Mouse (Mus musculus) CD4-positive, CD25-positive, alpha-beta regulatory T cell, adult 4 months (primary cell): ENCODE results near the gene Gtf3a. TPM values are rescaled to one million over a fixed set of nuclear protein-coding genes. Genes with fewer than 3 reads are reported as not detected.

Source experiments
- ATAC-seq: one replicate; pipeline ENCODE4 v1.8.0; 2017
- polyA plus RNA-seq, 2 experiments: library from polyadenylated mRNA; unstranded; fragments of 100-300 nt; shearing (Covaris generic); gene quantifications; one replicate each; pipeline ENCODE4 v1.2.1; 2017

Gtf3a gene
- polyA plus RNA-seq, 2 experiments from 2014 or later, result 26.2 to 30.5 TPM

DNA sequence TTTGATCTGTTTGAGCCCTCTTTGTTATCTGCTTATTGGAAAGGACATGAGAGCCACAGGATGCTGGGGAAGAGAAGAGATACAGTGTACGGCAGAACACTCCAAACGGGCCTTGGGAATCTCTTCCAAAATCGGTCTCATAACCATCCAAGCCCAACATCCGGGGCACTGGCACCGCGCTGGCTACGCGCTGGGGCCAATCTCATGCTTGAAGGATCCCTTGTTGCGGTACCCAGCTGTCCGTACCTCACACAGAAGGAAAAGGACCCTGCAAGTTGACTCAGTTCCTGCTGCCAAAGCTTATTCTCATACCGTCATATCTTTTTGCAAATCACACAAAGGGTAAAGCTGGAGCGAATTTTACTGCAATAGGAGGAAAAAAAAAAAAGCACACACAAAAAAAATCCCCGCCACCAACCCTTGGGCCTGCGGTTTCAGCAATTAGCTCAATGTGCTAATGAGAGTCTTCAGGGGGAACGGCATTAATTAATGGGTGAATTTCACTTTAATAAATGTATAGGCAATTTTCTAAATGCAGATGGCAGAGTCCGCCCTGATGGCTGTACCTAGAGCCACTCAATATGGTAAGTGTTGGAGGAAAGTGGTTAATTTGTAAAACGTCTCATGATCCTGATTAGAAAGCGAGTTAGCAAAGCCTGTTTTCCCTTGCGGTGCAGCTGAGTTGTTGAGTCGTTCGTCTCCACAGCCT lies 37.4 kb downstream of the Gtf3a start:
- ATAC-seq, result no peak

DNA sequence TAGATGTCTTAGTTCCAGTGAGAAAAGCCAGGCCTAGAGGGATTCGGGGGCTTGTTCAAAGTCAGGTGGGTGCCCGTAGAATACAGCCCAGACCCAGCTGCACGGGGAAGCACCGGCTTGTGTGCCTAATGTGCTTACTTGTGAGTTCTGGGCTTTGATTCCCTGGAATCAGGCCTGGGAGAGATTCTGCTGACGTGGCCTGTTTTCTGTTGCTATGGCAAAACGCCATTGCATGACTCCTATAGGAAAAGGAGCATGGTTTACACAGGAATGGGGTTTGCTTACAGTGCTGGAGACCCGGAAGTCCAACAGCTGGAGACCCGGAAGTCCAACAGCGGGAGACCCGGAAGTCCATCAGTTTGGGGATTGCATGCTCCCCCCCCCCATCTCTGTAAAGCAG lies 39.1 kb downstream of the Gtf3a start:
- no peak for ATAC-seq

DNA sequence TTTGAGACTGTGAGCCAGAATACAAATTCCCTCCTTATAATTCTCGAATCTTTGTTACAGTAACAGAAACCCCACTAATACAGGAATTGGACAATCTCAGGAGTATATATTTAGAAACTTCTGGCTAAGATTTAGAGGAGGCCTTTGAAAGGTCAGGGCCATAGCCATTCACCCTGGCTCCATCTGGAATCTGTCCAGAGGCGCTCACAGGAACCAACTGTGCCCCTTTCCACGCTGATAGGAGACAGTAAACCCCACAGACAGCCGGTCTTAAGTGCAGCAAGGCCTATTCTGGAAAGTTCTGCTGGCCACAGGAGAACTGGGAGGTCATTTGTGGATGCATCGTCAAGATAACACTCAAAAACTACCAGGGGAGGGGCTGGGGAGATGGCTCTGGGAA lies 40.6 kb downstream of the Gtf3a start:
- ATAC-seq, result no peak

DNA sequence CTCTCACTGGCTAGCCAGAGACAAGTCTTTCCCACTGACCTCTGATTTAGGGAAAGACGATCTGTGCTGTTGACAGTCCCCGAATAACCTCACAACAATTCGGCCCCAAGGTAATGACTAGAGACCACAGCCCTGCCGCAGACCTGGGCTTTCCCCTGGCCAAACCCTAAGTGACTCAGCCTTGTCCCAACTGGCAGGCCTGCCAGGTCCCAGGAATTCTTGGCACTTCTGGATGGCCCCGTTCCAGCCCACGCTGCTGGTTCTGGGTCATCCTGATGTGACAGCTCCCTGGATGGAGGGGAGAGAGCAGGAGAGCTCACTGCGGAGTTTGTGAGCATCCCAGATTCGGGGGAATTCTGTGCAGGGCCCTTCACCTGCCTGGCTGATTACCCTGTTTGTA lies 45.1 kb downstream of the Gtf3a start:
- ATAC-seq, result no peak

DNA sequence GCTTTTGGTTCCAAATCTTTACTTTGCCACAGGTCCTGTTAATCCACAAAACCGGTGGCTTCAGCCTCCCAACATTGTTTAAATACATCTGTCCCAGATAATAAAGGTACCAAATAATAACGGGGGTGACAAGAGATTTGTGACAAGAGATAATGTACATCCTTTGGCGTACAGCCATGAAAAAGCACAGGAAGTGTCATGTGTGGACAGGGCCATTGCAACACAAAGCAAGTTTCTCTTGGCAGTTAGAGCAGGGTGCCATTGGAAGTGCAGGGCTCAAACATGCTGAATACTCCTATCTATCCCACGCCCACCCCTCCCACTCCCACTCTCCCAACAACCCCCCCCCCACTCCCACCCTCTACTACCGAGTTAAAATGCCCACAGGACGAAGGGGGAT lies 46.5 kb downstream of the Gtf3a start:
- ATAC-seq, result no peak

DNA sequence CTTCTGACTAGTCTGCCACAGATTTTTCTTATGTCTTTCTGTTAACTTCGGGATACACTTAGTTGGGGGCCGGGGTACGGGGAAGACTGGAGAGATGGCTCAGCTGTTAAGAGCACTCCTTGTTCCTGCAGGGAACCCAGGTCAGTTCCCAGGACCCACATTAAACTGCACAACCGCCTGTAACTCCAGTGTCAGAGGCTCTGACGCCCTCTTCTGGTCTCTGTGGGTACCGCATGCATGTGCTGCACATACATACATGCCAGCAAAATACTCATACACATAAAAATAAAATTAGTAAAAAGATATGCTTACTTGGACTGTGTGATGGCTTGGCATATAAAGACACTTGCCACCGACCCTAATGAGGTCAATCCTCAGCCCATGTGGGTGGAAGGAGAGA lies 48.4 kb downstream of the Gtf3a start:
- ATAC-seq, result no peak

DNA sequence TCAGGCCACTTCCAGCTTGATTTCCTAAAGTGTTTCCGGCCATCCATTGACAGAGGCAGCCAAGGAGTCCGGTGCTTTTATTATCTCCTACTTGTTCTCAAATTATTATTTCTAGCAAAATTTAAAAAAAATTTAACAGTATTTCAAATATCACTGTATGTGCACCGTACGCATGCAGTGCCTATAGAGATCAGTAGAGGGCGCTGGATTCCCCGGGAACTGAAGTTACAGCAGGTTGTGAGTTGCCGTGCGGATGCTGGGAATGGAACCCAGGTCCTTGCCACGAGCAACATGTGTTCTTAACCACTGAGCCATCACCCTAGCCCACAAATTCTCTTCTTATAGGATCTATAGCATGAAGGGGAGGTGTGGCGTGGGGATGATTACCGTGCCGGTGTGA lies 50.3 kb downstream of the Gtf3a start:
- ATAC-seq, result no peak

DNA sequence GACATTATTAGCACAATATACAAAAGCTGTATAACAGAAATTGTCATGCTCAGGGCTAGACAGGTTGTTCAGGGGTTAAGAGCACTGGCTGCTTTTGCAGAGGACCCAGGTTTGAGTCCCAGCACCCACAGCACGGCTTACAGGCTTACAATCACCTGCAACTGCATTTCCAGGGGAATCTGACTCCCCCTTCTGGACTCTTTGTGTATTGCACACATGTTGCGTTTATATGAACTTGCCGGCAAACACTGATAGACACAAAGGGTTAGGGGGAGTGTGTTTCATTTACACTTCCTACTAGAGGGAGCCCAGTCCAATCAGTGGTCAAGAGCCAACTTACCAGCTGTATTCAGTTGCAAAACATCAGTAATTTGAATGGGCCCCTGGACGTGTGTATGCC lies 52.9 kb downstream of the Gtf3a start:
- no peak for ATAC-seq

DNA sequence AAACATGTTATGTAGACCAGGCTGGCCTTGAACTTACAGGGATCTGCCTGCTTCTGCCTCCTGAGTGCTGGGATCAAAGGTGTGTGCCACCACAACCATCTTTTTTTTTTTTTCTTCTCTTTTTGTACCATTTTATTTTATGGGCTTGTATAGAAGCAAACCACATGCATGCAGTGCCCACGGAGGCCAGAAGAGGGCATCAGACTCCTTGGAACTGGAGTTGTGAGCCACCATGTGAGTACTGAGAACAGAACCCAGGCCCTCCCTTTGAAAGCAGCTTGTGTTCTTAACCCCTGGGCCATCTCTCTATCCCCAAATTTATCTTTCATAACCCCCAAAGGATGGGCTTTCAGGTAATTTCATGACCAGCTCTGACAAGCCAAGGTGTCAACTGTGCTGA lies 54.8 kb downstream of the Gtf3a start:
- no peak for ATAC-seq

Other genes starting within 250 kb of the Gtf3a start
- 1 to 10 TPM; 6.3 to 8.8 TPM for gene Usp12, start 153.7 kb upstream of the Gtf3a start, polyA plus RNA-seq
- 1,000 to 10,000 TPM in 1 of 2 experiments, 100 to 1,000 TPM in 1; 776 to 1,168 TPM for gene Rpl21, start 115.8 kb upstream of the Gtf3a start, polyA plus RNA-seq
- 1 to 10 TPM; 3.1 to 3.2 TPM for gene Rasl11a, start 103.6 kb upstream of the Gtf3a start, polyA plus RNA-seq
- gene Mtif3, start 15.1 kb downstream of the Gtf3a start, polyA plus RNA-seq, result 10 to 100 TPM; 49.1 to 52.4 TPM
- 10 to 100 TPM; 19.6 to 29.9 TPM for gene Lnx2, start 127.9 kb downstream of the Gtf3a start, polyA plus RNA-seq
- gene Polr1d, start 128.4 kb downstream of the Gtf3a start, polyA plus RNA-seq, result 100 to 1,000 TPM; 126 to 148 TPM
- gene Gsx1, start 240.0 kb downstream of the Gtf3a start, polyA plus RNA-seq, result not detected